Mouse (Mus musculus) gastrocnemius, adult 8-10 months (tissue): Measurements from ENCODE around the gene Olfr683. TPM values are rescaled to one million over a fixed set of nuclear protein-coding genes. Genes with fewer than 3 reads are reported as not detected.
"Not testable (repeated sequence)": the region's sequence is repeated elsewhere in the genome, so short reads cannot be mapped to it uniquely, and the experiment has no call there.

ENCODE experiments used
- DNase-seq, 2 experiments: peaks; one replicate each; pipeline ENCODE4 v3.0.0; 2022; ENCODE audit warnings: low spot score in 2 of 2
- total RNA-seq, 4 experiments: library from RNA; stranded (reverse); gene quantifications; 2 replicates each; pipeline ENCODE4 v1.2.4; 2022

Olfr683 gene
- total RNA-seq: not detected

DNA sequence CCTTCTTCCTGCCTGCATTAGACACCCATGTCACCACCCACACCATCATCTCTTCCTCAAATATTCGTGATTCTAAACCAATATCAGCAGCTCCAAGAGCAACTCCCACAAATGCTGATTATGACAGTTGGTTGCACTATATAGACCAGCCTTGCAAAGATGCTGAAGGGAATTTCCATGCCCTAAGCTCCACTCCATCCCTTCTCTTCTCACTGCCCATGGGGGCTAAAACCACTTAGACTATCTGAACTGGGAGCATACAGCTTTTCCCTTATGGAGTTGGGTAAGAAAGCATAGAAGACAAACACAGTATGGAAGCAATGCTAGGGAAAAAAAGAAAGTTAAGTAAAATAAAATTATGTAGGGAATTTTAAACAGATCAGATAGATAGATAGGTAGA lies at the start of gene Olfr683:
Gene Olfr683 (minus strand): TSS at position 101 of the 400 bp plus-strand sequence.
- DNase-seq: no peak

DNA sequence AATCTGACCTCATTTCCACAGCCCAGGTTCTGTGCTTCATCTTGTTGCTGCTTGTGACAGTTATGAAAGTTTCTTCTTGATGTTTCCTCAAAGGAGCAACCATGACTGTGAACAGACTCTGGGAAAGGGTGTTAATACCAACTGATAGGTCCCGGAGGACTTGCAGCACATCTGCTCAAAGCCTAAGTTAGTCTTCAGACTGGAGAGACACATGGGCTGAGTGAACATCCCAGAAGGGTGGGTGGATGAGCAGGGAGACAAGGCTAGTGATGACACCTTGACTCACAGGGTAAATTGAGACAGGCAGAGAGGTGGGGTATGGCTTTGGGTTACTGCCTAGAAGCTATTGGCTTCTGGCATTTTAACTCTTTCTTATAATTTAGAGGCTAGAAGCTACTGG lies 39.1 kb upstream of the Olfr683 start, which contains the start of gene Olfr685:
Gene Olfr685 (minus strand): TSS at position 101 of the 400 bp plus-strand sequence.
- no peak for DNase-seq

- DNase-seq: no peak
Observed at GRCm38 (mm10) chr7:105170773-105171172, 24.0 kb upstream of the Olfr683 start.

DNA sequence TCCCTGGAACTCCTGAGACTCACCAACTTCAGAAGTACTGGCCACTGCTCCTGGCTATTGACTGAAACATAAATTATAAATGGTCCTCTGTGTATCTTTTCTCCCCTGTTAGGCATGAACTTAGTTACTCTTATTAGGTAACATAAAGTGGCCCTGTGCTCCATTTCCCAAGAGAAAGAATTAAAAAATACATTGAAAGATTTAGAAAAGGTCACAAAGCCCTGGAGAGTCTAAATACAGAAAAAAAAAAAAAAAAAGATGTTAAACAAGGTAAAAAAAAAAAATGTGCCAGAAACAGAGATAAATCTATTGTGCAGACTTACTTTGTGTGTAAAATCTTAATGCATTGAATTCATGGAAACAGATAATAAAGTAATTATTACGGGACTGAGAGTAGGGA lies 16.7 kb upstream of the Olfr683 start, which contains the start of gene Olfr684:
Gene Olfr684 (minus strand): TSS at position 101 of the 400 bp plus-strand sequence.
- no peak for DNase-seq

GRCm38 (mm10) chr7:105141275-105141674 lies 5.5 kb downstream of the Olfr683 start:
- DNase-seq: no peak

GRCm38 (mm10) chr7:105116536-105116935 lies 30.3 kb downstream of the Olfr683 start, which contains the start of gene Olfr681:
TSS of gene Olfr681 (plus strand) at chr7:105116836.
- no peak for DNase-seq

DNA sequence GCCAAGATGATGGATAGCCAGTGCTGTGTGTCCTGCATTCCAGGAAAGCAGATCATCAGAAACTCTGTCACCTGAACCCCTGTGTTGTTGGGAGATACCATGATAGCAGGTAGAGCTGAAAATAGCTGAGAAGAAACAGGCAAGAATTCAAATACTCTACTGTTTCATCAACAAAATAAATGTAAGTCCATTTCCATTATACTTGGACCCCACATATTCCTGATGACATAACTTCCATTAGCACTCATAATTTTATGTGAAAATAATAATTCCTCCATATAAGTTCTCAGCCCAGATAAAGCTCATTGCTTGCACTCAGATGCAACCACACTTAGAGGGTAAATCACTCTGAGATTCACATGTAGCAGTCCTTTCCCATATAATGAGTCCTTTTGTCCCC lies 54.1 kb downstream of the Olfr683 start, which contains the start of gene Olfr680-ps1:
Gene Olfr680-ps1 (minus strand): TSS at position 101 of the 400 bp plus-strand sequence.
- DNase-seq: not testable (repeated sequence)

Other genes starting within 250 kb of the Olfr683 start
- gene Olfr667, start 225.5 kb downstream of the Olfr683 start, total RNA-seq: not detected
- not detected for gene Olfr668, start 219.0 kb downstream of the Olfr683 start, total RNA-seq
- not detected for gene Olfr669, start 212.8 kb downstream of the Olfr683 start, total RNA-seq
- not detected for gene Olfr670, start 184.4 kb downstream of the Olfr683 start, total RNA-seq
- not detected for gene Olfr671, start 167.9 kb downstream of the Olfr683 start, total RNA-seq
- not detected for gene Olfr672, start 145.0 kb downstream of the Olfr683 start, total RNA-seq
- not detected for gene Olfr675, start 118.6 kb downstream of the Olfr683 start, total RNA-seq
- gene Olfr676, start 114.3 kb downstream of the Olfr683 start, total RNA-seq: not detected
- gene Olfr677, start 95.6 kb downstream of the Olfr683 start, total RNA-seq: not detected
- not detected for gene Olfr678, start 82.5 kb downstream of the Olfr683 start, total RNA-seq
- not detected for gene Olfr679, start 65.8 kb downstream of the Olfr683 start, total RNA-seq
- not detected for gene Olfr680-ps1, start 54.2 kb downstream of the Olfr683 start, total RNA-seq
- gene Olfr681, start 30.2 kb downstream of the Olfr683 start, total RNA-seq: not detected
- not detected for gene Olfr684, start 16.6 kb upstream of the Olfr683 start, total RNA-seq
- gene Olfr685, start 39.0 kb upstream of the Olfr683 start, total RNA-seq: not detected
- gene Olfr686, start 60.5 kb upstream of the Olfr683 start, total RNA-seq: not detected
- gene Olfr688, start 141.1 kb upstream of the Olfr683 start, total RNA-seq: not detected
- gene Olfr689, start 164.2 kb upstream of the Olfr683 start, total RNA-seq: not detected
- not detected for gene Olfr690, start 187.1 kb upstream of the Olfr683 start, total RNA-seq
- not detected for gene Olfr691, start 195.3 kb upstream of the Olfr683 start, total RNA-seq
- gene Olfr692, start 221.2 kb upstream of the Olfr683 start, total RNA-seq: not detected
- gene Gm5901, start 228.0 kb upstream of the Olfr683 start, total RNA-seq: not detected